Mouse (Mus musculus) frontal cortex, adult 2 months (tissue): ENCODE measurements around the gene Scaf11. TPM values are rescaled to one million over a fixed set of nuclear protein-coding genes. Genes with fewer than 3 reads are reported as not detected.
A peak's percentile ranks its signal among the peaks of the same experiment; 100 is the strongest.
"Not testable (repeated sequence)": the region's sequence is repeated elsewhere in the genome, so short reads cannot be mapped to it uniquely, and the experiment has no call there.

ENCODE experiments used
- DNase-seq, 2 experiments: peaks; one replicate each; pipeline ENCODE4 v3.0.0; 2022; ENCODE audit warnings: low spot score in 1 of 2; ENCODE audit errors: extremely low spot score in 1 of 2
- polyA plus RNA-seq: library from polyadenylated mRNA; depleted of rRNA; stranded (reverse); fragments of >200 nt; gene quantifications from 2 replicates; pipeline ENCODE4 v1.2.3, GENCODE M21; 2012; rRNA removed

The Scaf11 gene
- 29.8 and 32.2 TPM in 2 replicates for polyA plus RNA-seq

DNA sequence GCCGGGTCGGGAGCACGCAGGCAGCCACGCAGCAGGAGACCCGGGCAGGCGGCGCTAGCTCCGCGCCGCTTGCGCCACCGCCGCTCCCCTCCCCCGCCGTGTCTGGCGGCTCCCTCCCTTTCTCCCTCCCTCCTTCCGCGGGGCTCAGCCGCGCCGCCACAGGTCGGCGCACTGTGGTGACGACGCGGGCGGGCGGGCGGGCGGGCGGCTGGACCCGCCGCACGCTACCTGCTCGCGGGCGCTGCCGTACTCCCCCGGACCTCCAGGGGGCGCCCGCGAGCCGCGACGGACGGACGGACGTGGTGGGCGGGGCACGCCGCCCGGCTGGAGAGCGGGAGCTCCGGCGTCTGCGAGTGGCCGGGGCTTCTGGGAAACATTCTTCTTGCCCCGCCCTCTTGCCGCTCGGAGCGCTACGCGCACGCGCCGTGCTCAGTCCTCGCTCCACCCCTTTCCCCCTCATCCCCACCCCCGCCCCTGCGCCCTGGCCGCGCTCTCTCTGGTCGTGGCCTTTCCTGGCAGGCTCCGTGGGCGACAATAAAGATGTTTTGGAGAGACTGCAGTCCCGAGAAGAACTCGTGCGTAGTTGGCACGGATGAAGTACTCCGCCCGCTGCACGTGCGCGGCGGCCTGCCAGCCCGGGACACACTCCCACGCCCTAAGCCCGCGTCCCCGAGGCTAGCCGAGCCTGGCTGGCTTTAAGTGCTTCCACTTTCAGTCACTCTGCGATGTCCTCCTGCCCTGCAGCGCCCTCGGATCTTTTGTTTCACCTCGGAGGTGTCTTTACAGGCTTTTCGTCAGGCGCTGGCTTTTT, at the start of gene Scaf11:
Gene Scaf11, minus strand, starts transcription at position 114 of the 811 bp plus-strand sequence.
- peak; percentile 87 to 93 for DNase-seq

- DNase-seq = peak in 1 of 2 experiments; percentile 77
Observed at GRCm38 (mm10) chr15:96507097-96507840, 46.6 kb upstream of the Scaf11 start.

DNA sequence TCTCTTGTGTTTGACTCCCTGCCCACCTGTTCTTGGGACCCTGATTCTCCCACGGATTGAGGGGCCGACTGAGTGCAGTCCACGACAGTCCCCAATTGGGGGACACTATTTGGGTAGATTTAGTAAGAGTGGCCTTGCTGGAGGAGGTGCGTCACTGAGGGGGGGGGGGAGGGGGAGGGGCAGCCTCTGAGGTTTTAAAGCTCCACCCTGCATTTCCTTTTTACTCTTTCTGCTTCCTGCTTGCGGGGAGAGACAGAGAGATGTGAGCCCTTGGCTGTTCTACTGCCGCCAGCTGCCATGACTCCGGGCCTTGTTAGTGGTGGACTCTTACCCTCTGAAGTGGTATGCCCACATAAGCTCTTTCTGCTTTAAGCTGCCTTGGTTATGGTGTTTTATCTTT, 37.0 kb upstream of the Scaf11 start:
- DNase-seq = no peak

DNA sequence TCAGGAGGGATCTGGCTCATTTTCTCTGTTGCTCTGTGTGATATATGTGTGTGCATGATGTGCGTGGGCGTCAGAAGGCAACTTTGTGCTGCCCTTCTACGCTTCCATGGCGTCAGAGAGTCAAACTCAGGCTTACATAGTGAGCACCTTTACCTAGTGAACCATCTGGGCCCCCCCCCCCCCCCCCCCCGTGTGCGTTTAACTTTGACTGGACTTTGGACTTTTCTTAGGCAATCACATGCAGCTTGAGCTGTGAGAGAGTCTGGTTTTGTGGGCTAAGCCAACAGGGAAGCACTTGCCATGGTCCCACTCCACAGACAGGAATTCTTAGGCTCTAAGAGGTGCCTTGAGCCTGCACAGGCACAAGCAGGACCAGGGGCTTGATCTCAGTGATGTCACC, 33.6 kb upstream of the Scaf11 start:
- no peak for DNase-seq

DNA sequence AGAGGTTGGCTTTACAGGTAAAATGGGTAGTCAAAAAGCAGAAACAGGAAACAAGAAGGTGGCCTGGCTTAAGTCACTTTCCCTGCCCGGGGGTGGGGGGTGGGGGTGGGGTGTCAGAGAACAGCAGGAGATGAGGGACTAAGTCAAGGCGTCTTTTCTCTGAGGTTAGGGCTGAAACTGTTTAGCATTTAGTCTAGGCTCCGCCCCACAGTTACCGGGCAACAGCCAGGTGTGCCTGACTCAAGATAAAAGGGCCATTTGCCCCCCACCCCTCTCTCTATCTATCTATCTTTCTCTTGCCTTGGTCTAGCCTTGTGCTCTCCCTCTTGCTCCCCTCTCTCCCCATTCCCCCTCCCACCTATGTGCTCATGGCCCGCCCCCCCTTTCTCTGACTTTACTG, 32.9 kb upstream of the Scaf11 start:
- no peak for DNase-seq

DNA sequence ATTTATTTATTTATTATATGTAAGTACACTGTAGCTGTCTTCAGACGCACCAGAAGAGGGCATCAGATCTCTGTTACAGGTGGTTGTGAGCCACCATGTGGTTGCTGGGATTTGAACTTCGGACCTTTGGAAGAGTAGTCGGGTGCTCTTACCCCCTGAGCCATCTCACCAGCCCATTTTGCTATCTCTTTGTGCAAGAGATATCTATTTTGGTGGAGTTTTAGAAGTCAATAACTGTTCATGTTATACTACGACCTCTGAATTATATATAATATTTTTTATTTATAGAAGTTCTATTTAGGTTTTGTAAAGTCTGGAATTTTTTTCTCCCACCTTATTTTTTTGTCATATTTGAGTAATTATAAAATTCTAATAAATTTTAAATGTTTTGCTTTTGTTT, 32.3 kb upstream of the Scaf11 start:
- not testable (repeated sequence) for DNase-seq

DNA sequence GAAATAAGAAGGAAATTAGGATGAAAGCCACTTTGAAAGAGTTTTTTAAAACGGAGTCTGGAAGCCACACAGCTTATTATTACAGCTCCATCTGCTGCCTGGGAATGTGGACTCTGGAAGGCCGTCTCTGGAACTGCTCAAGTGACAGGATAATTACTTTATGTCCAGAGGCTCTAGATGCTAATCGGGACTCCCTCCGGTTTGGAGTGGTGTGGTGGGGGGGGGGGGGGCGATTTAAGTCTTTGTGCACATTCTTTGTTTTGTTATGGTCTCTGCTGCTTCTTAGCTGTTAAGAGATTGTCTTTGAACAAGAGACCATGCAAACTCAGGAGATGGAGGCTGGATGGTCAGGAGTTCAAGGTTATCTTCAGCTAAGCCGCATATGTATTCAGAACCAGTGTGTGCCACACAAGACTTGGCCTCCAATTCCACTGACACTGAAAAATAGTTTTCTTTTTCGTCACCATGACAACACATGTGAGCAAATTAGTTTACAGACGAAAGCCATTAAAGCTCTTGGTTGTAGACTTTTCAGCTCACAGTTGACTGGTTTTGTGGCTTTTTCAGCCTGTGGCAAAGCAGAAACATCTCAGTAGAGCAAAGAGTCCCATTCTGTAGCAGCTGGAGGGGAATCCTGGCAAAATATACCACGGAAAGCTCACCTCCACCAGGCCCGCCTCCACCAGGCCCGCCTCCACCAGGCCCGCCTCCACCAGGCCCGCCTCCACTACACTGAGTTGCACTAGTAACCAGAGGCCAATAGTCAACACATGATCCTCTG, 31.4 kb upstream of the Scaf11 start:
- DNase-seq = no peak

GRCm38 (mm10) chr15:96491421-96491820, 30.8 kb upstream of the Scaf11 start:
- DNase-seq = no peak

GRCm38 (mm10) chr15:96490123-96490522, 29.5 kb upstream of the Scaf11 start:
- no peak for DNase-seq

DNA sequence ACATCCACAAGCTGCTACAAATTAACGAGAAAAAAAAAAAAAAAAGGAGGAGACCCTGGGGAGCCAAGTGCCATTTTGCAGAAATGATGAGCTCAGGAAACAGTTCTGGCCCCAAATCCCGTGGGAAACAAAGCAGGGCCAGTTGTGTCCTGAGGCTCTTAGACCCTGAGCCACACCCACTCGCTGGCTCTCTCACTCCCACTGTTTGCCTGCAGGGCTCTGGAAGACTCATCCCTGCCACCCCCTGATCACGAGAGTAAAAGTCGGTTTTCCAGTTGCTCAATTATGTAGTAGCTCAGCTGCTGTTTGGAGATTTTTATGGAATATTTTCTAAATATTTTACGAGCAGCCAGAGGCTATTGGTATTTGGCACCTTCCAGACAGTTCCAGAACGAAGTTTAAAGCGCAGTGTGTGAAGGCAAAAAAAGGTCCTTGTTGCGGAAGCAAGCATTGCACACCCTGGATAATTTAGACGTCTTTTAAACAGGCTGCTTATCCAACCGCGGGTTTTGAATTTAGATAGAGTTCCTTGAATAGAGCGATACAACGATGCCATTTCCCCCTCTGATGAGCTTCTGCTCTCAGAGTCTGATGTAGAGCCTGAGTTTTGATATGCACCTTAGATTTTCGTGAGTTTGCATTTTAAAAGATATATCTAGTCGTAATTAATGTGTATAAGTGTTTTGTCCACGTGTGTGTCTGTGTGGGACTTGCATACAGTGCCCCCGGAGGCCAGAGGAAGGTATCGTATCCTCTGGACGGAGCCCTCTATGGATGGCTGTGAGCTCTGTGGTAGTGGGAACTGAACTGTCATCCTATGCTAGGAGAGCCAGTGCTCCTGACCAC, 28.5 kb upstream of the Scaf11 start:
- DNase-seq = peak in 1 of 2 experiments; percentile 13

- no peak for DNase-seq
Observed at GRCm38 (mm10) chr15:96487066-96487698, 26.5 kb upstream of the Scaf11 start.

GRCm38 (mm10) chr15:96480822-96481221, 20.2 kb upstream of the Scaf11 start:
- DNase-seq = peak in 1 of 2 experiments; percentile 12

DNA sequence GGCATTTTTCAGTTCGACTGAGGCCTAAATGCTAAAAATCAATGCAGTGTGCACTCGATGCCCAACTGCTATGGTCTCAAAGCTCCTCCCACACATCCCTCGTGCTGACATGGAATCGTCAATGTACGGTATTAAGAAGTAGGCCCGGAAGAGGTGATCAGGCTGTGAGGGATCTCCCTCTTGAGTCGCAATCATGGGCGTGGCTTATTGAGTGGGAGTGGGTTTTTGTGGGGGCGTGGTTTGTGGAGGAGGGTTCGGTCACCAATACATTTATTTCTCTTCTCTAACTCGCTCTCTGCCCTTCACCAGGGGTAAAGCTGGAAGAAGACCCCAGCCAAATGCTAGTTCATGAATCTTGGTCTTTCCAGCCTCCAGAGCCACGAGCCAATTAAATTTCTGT, 17.4 kb upstream of the Scaf11 start:
- DNase-seq = no peak

DNA sequence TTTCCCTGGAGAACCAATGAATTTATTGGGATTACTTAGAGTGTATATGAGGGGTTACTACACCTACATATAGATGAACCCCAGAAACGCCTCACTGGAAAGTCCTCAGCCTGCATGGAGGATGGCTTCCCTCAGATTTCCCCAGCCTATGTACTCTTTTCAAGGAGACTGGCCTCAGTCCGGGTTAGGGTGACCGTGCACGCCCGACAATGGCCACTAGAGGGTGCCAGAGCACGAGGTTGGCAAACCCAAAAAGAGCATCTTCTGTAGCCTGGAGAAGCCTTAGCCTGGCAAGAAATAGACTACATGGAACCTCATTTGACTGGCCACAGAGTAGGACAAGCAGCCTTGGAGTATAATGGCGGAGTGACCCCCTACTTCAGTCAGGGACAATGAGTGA, 15.7 kb upstream of the Scaf11 start:
- DNase-seq = peak; percentile 24 to 94

- no peak for DNase-seq
Observed at GRCm38 (mm10) chr15:96475571-96475972, 14.9 kb upstream of the Scaf11 start.

GRCm38 (mm10) chr15:96474325-96474955, 13.8 kb upstream of the Scaf11 start:
- DNase-seq = no peak

DNA sequence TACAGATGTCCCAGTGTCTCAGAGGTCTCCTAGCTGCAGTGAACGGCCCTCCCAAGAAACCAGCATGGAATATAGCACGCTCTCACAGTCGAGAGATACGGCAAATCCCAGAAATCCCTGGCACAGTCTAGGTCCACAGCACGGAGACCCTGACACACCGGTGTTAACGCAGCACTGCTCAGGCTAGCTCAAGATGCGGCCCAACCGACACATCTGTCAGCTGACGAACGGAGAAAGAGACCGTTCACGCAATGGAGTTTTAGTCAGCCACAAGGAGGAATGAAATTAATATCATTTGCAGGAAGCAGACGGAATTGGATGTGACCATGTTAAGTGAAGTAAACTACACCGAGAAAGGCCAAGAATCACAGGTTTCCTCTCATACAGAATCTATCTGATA, 13.3 kb upstream of the Scaf11 start:
- DNase-seq = no peak

DNA sequence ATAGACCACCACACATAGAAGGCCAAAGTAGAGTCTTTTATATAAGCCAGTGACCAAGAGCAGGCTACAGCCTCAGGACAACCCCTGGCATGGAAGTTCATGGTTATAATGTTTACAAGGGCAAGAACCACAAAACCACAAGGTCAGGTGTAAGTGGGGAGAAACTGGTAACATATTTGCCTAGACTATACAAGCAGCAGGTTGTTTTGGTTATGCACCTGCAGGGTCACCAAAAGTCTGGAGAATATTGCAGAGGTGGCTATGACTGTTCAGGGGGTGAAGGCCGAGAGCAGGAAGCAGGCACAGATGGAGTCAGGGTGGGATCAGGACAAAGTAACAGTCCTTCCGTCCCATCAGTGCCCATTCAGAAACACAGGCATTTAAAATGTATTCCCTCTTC, 7.7 kb upstream of the Scaf11 start:
- no peak for DNase-seq

DNA sequence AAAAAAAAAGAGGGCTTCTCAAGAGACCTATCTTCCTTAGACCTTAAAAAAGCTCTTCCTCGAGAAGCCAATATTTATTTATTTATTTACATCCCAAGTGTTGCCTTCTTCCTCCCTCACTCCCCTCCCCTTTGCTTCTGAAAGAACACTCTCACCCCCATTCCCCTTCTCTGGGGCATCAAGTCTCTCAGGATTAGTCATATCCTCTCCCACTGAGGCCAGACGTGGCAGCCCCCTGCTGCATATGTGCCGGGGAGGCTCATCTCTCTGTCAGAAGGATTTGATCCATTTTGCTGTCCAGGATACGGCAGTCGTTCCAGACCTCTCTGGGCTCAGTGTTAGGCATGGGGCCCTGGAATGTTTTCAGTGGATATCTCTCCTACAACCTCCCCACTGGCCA, 7.2 kb upstream of the Scaf11 start:
- DNase-seq = no peak
